Mouse (Mus musculus) MEL (cell line): ENCODE results near the gene Cpm. TPM values are rescaled to one million over a fixed set of nuclear protein-coding genes. Genes with fewer than 3 reads are reported as not detected.

Experiments used
- DNase-seq: peaks from one replicate; pipeline ENCODE4 v3.0.0; 2011; ENCODE audit warnings: low read depth, low spot score
- H3K27ac ChIP-seq: 2 replicates; pipeline ENCODE4 v1.5.1; 2012; ENCODE audit warnings: low read depth, mild to moderate bottlenecking, control low read depth, low read length, moderate library complexity; ENCODE audit not compliant: control insufficient read depth
- H3K27me3 ChIP-seq, 2 experiments: fragments of 150-350 bp in 1 of 2; sonication (generic) in 1 of 2; 2 replicates each; pipeline ENCODE4 v1.6.1; 2012; ENCODE audit warnings: low read length in 2 of 2, mild to moderate bottlenecking in 2 of 2, improper control_type of control experiment in 1 of 2, moderate library complexity in 1 of 2; ENCODE audit not compliant: insufficient read depth in 2 of 2, control insufficient read depth in 1 of 2
- H3K36me3 ChIP-seq, 2 experiments: 2 replicates each; pipeline ENCODE4 v1.6.1; 2012 to 2014; ENCODE audit warnings: low read length in 2 of 2, improper control_type of control experiment in 1 of 2, inconsistent platforms in 1 of 2, mild to moderate bottlenecking in 1 of 2; ENCODE audit not compliant: insufficient read depth in 2 of 2, control insufficient read depth in 1 of 2
- H3K4me1 ChIP-seq, 2 experiments: fragments of 150-350 bp in 1 of 2; sonication (generic) in 1 of 2; 2 replicates each; pipeline ENCODE4 v1.6.1; 2012; ENCODE audit warnings: low read length in 2 of 2, improper control_type of control experiment in 1 of 2, mild to moderate bottlenecking in 1 of 2; ENCODE audit not compliant: insufficient read depth in 2 of 2, control insufficient read depth in 1 of 2
- H3K4me3 ChIP-seq, 2 experiments: fragments of 150-350 bp in 1 of 2; sonication (generic) in 1 of 2; 2 replicates each; pipeline ENCODE4 v1.5.1; 2012; ENCODE audit warnings: low read depth in 2 of 2, low read length in 2 of 2, mild to moderate bottlenecking in 2 of 2, moderate library complexity in 2 of 2, control low read depth in 1 of 2, improper control_type of control experiment in 1 of 2; ENCODE audit not compliant: control insufficient read depth in 1 of 2, insufficient read depth in 1 of 2
- H3K79me2 ChIP-seq: 2 replicates; pipeline ENCODE4 v1.6.1; 2012; ENCODE audit warnings: mild to moderate bottlenecking, low read length, moderate library complexity; ENCODE audit not compliant: control insufficient read depth, poor library complexity, insufficient read depth
- H3K9ac ChIP-seq: 2 replicates; pipeline ENCODE4 v1.6.1; 2012; ENCODE audit warnings: low read depth, mild to moderate bottlenecking, control low read depth, low read length, moderate library complexity; ENCODE audit not compliant: control insufficient read depth, poor library complexity, severe bottlenecking
- H3K9me3 ChIP-seq: fragments of 150-350 bp; sonication (generic); replicated peaks from 2 replicates; pipeline ENCODE4 v1.6.1; 2012; ENCODE audit warnings: mild to moderate bottlenecking, low read length, improper control_type of control experiment, moderate library complexity; ENCODE audit not compliant: insufficient read depth
- BHLHE40 ChIP-seq: IDR thresholded peaks from 2 replicates; pipeline ENCODE4 v1.6.1; 2012; ENCODE audit warnings: low read depth, mild to moderate bottlenecking, inconsistent platforms, low read length, improper control_type of control experiment, borderline replicate concordance
- CHD1 ChIP-seq: IDR thresholded peaks from 2 replicates; pipeline ENCODE4 v1.6.1; 2012; ENCODE audit warnings: low read depth, mild to moderate bottlenecking, inconsistent platforms, low read length, improper control_type of control experiment
- ELF1 ChIP-seq: IDR thresholded peaks from 2 replicates; pipeline ENCODE4 v1.6.1; 2014; ENCODE audit warnings: low read depth, mild to moderate bottlenecking, inconsistent platforms, low read length, improper control_type of control experiment, moderate library complexity
- EP300 ChIP-seq, 2 experiments: IDR thresholded peaks; 2 replicates each; pipeline ENCODE4 v1.6.1; 2011; ENCODE audit warnings: improper control_type of control experiment in 2 of 2, low read length in 2 of 2, low read depth in 1 of 2, mild to moderate bottlenecking in 1 of 2
- ETS1 ChIP-seq: IDR thresholded peaks from 2 replicates; pipeline ENCODE4 v1.6.1; 2012; ENCODE audit warnings: low read depth, mild to moderate bottlenecking, inconsistent platforms, low read length, improper control_type of control experiment, moderate library complexity
- KAT2A ChIP-seq: conservative IDR thresholded peaks from 2 replicates; pipeline ENCODE4 v1.6.1; 2012; ENCODE audit warnings: low read depth, low read length, improper control_type of control experiment, inconsistent platforms
- MAFK ChIP-seq: IDR thresholded peaks from 2 replicates; pipeline ENCODE4 v1.6.1; 2011; ENCODE audit warnings: low read depth, mild to moderate bottlenecking, low read length, improper control_type of control experiment, borderline replicate concordance
- MEF2A ChIP-seq: IDR thresholded peaks from 2 replicates; pipeline ENCODE4 v1.6.1; 2014; ENCODE audit warnings: low read depth, mild to moderate bottlenecking, inconsistent platforms, low read length, improper control_type of control experiment; ENCODE audit not compliant: poor library complexity, insufficient replicate concordance, severe bottlenecking; ENCODE audit errors: extremely low read depth
- MXI1 ChIP-seq: IDR thresholded peaks from 2 replicates; pipeline ENCODE4 v1.6.1; 2011; ENCODE audit warnings: mild to moderate bottlenecking, low read depth, low read length, improper control_type of control experiment
- MYC ChIP-seq: IDR thresholded peaks from 2 replicates; pipeline ENCODE4 v1.6.1; 2011; ENCODE audit warnings: low read depth, mild to moderate bottlenecking, low read length, improper control_type of control experiment, moderate library complexity
- POLR2AphosphoS2 ChIP-seq: IDR thresholded peaks from 2 replicates; pipeline ENCODE4 v1.6.1; 2011; ENCODE audit warnings: low read length, improper control_type of control experiment
- RAD21 ChIP-seq: IDR thresholded peaks from 2 replicates; pipeline ENCODE4 v1.6.1; 2011; ENCODE audit warnings: mild to moderate bottlenecking, low read depth, low read length, improper control_type of control experiment
- RCOR1 ChIP-seq: IDR thresholded peaks from 2 replicates; pipeline ENCODE4 v1.6.1; 2012; ENCODE audit warnings: low read depth, mild to moderate bottlenecking, inconsistent platforms, low read length, improper control_type of control experiment
- SMC3 ChIP-seq: IDR thresholded peaks from 2 replicates; pipeline ENCODE4 v1.6.1; 2011; ENCODE audit warnings: low read depth, low read length, improper control_type of control experiment
- USF1 ChIP-seq: IDR thresholded peaks from 2 replicates; pipeline ENCODE4 v1.6.1; 2014; ENCODE audit warnings: low read depth, mild to moderate bottlenecking, inconsistent platforms, low read length, improper control_type of control experiment, moderate library complexity
- USF2 ChIP-seq, 2 experiments: IDR thresholded peaks; 2 replicates each; pipeline ENCODE4 v1.6.1; 2011 to 2012; ENCODE audit warnings: improper control_type of control experiment in 2 of 2, low read length in 2 of 2, borderline replicate concordance in 1 of 2, inconsistent platforms in 1 of 2, low read depth in 1 of 2, mild to moderate bottlenecking in 1 of 2; ENCODE audit not compliant: insufficient read depth in 1 of 2
- ZC3H11A ChIP-seq: IDR thresholded peaks from 2 replicates; pipeline ENCODE4 v1.6.1; 2012; ENCODE audit warnings: low read depth, mild to moderate bottlenecking, inconsistent platforms, low read length, improper control_type of control experiment
- polyA plus RNA-seq, 2 experiments: library from polyadenylated mRNA; stranded (reverse) in 1 of 2; unstranded in 1 of 2; fragments of >175 nt in 1 of 2; fragments of >200 nt in 1 of 2; gene quantifications; 2 replicates each; pipeline versions ENCODE4 v1.2.1 to v1.2.4; 2012; ENCODE audit warnings: low replicate concordance in 2 of 2, low read depth in 1 of 2; ENCODE audit not compliant: insufficient read length in 2 of 2, insufficient read depth in 1 of 2, missing spikeins in 1 of 2
- total RNA-seq: library from RNA; depleted of rRNA; stranded (reverse); fragments of 300-350 nt; gene quantifications from 2 replicates; pipeline ENCODE4 v1.2.3, GENCODE M21; 2012

Cpm gene
- total and polyA plus RNA-seq, 3 experiments = 0.04 to 0.40 TPM; not detected in 1

DNA sequence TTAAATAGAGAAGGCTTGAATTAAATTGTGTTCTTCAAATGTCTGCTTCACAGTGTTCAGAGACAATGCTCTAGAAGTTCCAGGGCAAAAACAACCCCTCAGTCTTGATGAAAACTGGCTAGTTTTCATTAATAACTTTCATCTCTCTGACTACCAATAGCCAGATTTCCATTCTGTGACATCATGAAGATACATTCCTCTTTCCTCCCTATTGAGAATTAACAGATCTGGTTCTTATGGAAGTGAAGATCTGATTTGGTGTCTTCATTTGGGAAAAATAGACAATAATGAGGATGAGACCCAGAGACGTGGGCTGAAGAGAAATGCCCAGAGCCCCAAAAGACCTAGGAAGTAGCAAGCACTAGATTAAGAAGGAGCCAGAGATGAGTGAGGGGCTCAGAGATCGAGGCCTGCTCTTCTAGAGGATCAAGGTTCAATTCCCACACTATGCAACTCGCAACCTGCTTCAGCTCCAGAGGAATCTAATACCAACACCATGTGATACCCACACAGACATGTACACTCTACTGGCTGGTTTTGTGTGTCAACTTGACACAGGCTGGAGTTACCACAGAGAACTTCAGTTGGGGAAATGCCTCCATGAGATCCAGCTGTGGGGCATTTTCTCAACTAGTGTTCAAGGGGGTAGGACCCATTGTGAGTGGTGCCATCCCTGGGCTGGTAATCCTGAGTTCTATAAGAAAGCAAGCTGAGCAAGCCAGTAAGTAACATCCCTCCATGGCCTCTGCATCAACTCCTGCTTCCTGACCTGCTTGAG is 11.5 kb upstream of the Cpm start:
- DNase-seq = no peak
- H3K9ac ChIP-seq = no peak overlapping the region
- H3K27ac ChIP-seq = no peak overlapping the region
- no peaks in the 10 kb centered on the region for H3K36me3 ChIP-seq
- no peak overlapping the region for H3K4me3 ChIP-seq
- no peaks in the 10 kb centered on the region for H3K79me2 ChIP-seq
- H3K4me1 ChIP-seq = no peaks in the 10 kb centered on the region
- TF ChIP-seq SMC3 = no peak
- no peak for TF ChIP-seq USF1
- no peak for TF ChIP-seq RCOR1
- TF ChIP-seq USF2 (IDR thresholded peaks at IDR 0.05; ENCODE audit: borderline replicate concordance in 1 of 2, insufficient read depth in 1 of 2, low read depth in 1 of 2, low read length in 2 of 2) = no peak
- TF ChIP-seq MEF2A = no peak
- no peak for TF ChIP-seq EP300 (IDR thresholded peaks at IDR 0.05; ENCODE audit: low read depth in 1 of 2, low read length in 2 of 2)
- TF ChIP-seq ZC3H11A = no peak
- no peak for TF ChIP-seq MYC
- H3K9me3 ChIP-seq = no peaks in the 10 kb centered on the region
- H3K27me3 ChIP-seq = no peaks in the 10 kb centered on the region; a peak in 1 of 4 replicates

DNA sequence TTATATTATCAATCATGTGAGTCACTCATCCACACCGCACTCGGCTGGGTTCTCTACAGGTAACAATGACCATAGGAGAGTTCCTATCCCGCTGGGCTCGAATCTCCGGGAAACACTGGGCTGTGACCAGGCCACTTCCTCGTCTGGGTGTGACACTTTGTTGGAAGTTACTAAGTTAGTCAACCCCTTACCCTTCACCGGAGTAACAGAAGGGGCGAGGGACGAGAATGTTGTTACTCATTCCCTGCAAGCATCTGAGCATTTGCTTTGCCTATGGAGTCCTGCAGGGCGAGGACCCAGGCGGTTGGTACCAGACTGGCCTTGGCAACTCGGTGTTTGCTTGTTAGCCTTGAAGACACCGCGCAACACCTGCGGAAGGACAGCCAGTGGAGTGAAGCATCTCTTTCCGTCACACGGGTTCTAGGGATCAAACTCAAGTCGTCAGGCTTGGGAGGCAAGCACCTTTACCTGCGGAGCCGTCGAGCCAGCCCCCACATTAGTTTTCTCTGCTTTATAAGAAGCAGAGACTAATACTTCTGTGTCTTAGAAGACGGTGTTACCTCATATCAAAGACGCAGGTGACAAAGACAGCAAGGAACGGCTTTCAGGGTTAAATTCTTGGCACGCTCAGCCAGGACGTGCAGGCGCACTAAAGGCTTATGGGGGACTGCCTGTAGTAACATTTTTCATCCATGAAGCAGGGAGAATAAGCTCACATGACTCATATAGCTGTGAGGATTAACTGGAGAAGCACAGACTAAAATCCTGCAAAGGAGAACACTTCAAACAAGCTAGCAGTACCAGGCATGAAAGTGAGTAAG is 10.0 kb upstream of the Cpm start:
- no peaks in the 10 kb centered on the region for H3K9me3 ChIP-seq
- no peaks in the 10 kb centered on the region for H3K79me2 ChIP-seq
- TF ChIP-seq CHD1 (no peak), RAD21 (no peak), MXI1 (no peak), MAFK (no peak), POLR2AphosphoS2 (no peak), USF1 (no peak), MYC (no peak)
- no peaks in the 10 kb centered on the region for H3K36me3 ChIP-seq
- H3K4me1 ChIP-seq = no peaks in the 10 kb centered on the region
- no peak overlapping the region for H3K9ac ChIP-seq
- no peak overlapping the region for H3K4me3 ChIP-seq
- no peak overlapping the region for H3K27ac ChIP-seq
- no peaks in the 10 kb centered on the region; a peak in 1 of 4 replicates for H3K27me3 ChIP-seq
- DNase-seq = no peak

DNA sequence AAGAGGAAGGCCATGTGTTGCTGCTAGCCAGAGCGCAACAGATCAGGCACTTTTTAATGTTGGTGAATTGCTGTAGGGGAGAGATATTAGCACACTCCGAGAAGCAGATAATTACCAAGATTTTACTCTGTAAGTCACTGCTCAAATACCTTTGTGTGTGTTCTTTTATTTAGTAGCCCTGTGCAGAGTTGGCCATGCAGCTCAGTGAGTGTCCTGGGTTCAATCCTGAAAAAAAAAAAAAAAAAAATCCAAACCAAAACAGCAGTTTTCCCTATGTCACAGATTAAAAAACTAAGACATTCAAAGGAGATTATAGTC is 9.5 kb upstream of the Cpm start:
- Histone ChIP-seq H3K9me3 (no peaks in the 10 kb centered on the region), H3K4me3 (no peak overlapping the region), H3K4me1 (no peaks in the 10 kb centered on the region), H3K27ac (no peak overlapping the region), H3K79me2 (no peaks in the 10 kb centered on the region), H3K27me3 (no peaks in the 10 kb centered on the region; a peak in 1 of 4 replicates), H3K36me3 (no peaks in the 10 kb centered on the region), H3K9ac (no peak overlapping the region)
- DNase-seq = no peak
- TF ChIP-seq ELF1 (no peak), BHLHE40 (no peak), POLR2AphosphoS2 (no peak), KAT2A (no peak), CHD1 (no peak), ETS1 (no peak)
